Mouse (Mus musculus): ENCODE results near the gene Agfg1.

Agfg1 gene

DNA sequence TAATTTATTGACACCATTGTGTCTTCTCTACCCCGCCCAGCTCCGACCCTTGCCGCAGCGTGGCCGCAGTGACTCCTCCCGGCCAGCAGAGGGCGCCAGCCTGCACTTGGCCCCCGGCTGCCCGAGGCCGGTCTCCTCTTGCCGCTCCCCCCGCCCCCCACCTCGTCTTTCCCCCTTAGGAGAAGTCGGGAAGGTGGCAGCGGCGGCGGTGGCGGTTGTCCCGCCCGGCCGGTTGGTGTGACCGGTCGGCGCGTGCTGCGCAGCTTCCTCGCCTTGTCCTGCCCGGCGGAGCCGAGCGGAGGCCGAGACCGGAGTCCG, at the start of gene Agfg1:
Agfg1 (plus strand) TSS at position 188 of the 318 bp plus-strand sequence.
- DNase-seq, result peak; percentile 87 to 94

- DNase-seq, result no peak
These were observed 48.2 kb upstream of the Agfg1 start for GRCm38 (mm10) chr1:82791105-82791504.

- no peak for DNase-seq
These were observed 47.0 kb upstream of the Agfg1 start for GRCm38 (mm10) chr1:82792238-82792637.

DNA sequence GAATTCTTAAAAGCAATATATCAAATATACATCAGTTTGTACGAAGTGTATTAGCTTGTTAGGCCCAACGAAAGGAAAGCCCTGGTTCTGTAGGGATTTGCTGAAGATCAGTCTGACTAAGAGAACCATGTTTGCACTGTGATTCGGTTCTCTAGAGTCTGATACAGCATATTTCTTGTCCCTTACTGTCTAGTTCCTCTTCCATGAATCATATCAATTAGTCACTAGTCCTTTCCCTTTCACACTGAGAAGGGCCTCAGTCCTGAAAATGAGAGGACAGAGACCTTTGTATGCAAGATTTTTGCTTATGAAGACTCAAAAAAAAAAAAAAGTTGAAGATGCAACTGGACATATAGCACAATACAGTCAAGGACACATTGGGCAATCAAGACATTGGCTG, 46.2 kb upstream of the Agfg1 start:
- DNase-seq, result no peak

GRCm38 (mm10) chr1:82793986-82794385, 45.3 kb upstream of the Agfg1 start:
- no peak for DNase-seq

- DNase-seq, result no peak
These were observed 44.1 kb upstream of the Agfg1 start for GRCm38 (mm10) chr1:82795211-82795610.

DNA sequence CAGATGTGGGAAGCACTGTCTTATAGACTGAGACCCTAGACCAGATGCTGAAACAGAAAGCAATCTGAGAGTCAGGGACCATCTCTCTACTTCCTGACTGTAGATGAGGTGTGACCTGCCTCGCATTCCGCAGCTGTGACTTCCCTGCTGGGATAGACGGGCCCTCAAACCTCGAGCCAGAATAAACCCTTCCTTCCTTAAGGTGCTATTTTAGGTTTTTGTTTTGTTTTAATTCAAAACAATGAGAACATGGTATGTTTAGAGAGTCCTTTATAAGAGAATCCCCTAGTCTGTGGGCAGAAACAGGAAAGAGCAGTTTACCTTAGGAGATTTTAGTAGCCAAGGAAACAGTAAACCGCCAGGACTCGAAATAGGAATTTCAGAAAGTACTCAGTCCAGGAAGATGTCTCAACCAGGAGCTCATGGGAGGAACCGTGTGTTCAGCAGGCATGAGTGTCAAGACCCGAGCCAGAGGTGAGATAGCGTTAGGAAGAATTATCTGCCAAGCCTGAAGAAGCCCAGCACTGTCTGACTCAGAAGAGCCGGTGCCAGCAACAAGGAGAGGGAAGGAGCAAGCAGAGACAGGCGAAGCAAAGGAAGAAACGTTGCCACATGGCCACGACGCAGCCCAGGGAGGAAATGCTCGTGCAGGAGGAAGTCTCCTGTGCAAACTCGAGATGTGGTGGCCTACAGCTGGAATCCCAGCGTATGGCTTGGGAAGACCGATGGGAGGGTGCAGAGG, 43.4 kb upstream of the Agfg1 start:
- no peak for DNase-seq

GRCm38 (mm10) chr1:82797088-82797487, 42.2 kb upstream of the Agfg1 start:
- DNase-seq, result no peak

- no peak for DNase-seq
These were observed 41.0 kb upstream of the Agfg1 start for GRCm38 (mm10) chr1:82798304-82798703.

DNA sequence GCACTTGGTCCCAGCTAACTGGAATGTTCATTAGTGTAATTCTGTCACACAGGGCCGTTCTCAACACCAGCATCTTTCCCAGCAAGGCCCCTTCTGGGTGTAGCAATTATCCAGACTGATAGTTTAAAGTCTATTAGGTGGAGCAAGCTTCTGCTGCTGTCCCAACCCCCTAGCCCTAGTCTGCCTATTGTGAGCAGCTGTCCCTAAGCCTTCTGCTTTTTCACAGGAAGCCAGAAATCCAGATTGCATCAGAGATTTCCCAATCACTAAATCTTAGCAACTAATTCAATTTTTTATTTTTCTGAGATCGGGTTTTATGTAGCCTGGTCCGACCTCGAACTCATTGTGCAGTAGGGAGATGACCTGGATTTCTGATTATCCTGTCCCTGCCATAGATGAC, 40.4 kb upstream of the Agfg1 start:
- DNase-seq, result no peak

DNA sequence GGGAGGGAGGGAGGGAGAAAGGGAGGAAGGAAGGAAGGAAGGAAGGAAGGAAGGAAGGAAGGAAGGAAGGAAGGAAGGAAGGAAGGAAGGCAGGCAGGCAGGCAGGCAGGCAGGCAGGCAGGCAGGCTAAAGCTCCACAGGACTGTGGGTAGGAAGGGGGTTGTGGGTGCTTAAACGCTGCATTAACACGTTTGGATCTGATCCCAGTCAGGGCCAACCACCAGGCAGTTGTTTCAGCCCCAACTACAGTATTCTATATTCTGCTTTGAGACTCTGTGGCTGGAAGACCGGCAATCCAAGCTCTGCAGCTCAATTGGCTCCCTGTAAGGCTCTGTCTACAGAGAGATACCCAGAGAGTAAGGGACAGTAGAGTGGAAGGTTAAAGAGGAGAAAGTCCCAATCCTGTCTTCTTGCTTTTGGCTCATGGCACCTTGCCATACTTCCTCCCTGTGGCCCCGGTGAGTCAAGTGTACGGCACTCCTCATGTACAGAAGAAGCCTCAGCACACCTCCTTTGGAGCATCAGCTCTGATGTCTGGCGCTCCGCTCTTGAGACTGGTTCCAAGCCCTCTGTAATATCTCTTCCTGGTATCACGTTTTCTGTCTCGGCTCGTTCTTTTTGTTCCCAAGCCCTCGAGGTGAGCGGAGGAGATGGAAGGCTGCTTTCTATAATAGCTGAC, 38.0 kb upstream of the Agfg1 start:
- no peak for DNase-seq

DNA sequence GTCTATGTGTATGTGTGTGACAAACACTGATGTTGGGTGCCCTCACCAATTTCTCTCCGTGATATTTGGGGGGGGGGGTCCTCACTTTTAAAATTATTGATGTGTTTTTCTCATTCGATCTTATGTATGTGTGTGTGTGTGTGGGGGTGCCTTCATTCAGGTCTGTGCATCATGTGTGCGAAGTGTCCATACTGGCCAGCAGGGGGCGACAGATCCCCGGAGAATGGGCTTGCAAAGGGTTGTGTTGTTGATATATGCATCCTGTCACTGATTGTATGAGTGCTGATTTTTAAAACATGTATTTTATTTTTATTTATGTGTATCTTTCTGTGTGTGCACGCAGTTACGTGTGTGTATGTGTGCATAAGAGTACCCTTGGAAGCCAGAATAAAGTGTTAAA, 35.7 kb upstream of the Agfg1 start:
- DNase-seq, result no peak

DNA sequence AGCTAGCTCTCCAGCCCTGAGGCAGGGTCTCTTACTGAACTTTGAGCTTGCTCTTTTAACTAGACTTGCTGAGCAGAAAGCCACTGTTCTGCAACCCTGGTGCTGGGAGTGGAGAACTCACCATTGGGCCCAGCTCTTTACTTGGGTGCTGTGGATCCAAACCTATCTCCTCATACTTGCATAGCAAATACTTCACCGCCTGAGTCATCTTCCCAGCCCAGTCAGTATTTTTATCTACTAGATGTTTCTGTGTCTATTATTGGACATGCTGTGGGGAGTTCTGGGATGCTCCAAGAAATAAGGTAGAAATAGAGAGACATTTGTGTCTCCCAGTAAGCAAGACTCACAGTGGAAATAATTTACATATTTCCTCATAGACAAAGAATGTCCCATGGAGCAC, 35.2 kb upstream of the Agfg1 start:
- no peak for DNase-seq

DNA sequence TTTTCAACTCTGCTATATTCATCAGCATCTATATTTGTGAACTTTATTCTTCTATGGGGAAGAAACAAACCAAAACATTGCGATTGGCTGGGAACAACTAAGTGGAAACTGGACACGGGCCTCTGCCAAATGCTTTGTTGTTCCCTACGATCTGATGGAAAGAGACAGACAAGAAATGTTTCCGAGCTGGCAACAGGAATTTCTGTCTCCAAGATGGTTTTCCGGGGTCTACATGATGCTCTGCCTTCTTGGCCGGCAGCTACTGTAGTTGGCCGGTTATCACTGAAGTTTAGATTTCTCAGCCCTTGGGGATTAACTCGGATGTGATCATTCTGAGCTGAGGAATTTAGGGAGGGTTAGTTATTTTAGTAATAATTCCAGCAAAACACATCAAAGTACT, 32.9 kb upstream of the Agfg1 start:
- DNase-seq, result no peak

- DNase-seq, result no peak
These were observed 32.1 kb upstream of the Agfg1 start for GRCm38 (mm10) chr1:82807206-82807605.

GRCm38 (mm10) chr1:82808564-82808963, 30.7 kb upstream of the Agfg1 start:
- no peak for DNase-seq

- DNase-seq, result no peak
These were observed 27.5 kb upstream of the Agfg1 start for GRCm38 (mm10) chr1:82811766-82812165.

DNA sequence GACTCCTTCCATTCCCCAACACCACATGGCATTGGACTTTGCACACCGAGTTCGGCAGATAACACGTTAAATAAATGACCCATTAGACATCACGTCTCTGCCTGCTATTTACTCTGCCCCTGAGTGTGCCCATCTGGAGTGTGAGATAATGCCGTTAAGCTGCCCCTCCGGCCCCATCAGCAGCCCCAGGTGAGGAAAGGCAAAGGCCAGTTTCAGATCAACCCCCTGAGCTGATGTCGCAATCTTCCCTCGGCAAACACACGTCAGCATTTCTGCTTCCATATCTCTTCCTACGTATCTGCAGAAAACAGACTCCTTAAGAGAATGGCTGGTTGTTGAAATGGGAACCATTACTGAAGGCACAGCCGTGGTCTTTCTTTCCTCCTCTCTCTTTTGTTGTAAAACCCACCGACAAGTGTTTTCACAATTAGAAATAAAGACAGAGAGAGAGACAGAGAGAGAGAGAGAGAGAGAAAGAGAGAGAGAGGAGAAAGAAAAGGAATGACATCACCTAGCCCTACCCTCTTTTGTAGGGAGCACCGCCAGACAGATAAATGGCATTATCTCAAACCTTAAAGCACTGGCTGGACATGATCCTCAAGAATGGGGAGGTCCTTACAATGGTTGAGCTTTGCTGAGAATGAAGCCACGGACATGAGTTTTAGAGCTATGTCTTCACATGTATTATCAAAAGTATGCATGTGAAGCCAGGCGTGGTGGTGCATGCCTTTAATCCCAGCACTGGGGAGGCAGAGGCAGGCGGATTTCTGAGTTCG, 23.2 kb upstream of the Agfg1 start:
- DNase-seq, result no peak

DNA sequence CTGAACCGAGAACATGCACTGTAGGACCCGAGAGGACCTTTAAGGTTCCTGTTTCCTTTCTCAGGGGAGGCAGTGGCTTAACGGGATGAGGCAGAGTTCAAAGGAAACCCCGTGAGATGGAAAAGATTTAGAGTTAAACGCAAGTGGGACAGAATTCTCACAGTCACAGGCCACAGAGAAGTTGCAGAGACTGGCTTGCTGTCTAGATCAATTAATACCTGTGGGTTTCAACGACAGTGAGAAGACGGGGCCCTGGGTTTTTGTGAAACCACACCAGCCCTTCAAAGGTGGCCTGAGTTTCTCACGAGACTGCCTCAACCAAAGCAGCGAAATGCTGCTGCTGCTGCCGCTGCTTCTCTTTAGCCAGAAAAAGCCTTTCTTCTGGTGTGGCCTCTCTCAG, 19.9 kb upstream of the Agfg1 start:
- no peak for DNase-seq

- DNase-seq, result no peak
These were observed 19.1 kb upstream of the Agfg1 start for GRCm38 (mm10) chr1:82820179-82820578.

- DNase-seq, result no peak
These were observed 18.6 kb upstream of the Agfg1 start for GRCm38 (mm10) chr1:82820626-82821186.

- no peak for DNase-seq
These were observed 17.4 kb upstream of the Agfg1 start for GRCm38 (mm10) chr1:82821846-82822245.

DNA sequence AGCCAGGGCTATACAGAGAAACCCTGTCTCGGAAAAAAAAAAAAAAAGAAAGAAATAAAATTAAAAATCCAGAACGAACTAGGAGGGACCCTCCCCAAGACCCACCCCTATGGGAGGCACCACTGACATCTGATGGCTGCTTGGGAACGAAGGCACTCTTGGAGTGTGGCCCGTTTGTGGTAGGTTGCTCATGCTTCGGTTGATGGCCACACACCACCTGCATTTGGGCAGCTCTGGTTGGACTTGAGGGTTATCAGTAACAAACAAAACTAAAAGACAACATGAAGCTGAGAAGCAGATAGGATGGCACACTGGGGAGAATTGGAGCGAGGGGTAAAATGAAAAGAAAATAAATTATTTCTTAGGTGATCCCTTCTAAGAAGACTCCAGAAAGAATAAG, 15.1 kb upstream of the Agfg1 start:
- DNase-seq, result no peak

- DNase-seq, result no peak
These were observed 14.0 kb upstream of the Agfg1 start for GRCm38 (mm10) chr1:82825256-82825655.

Measured in spleen, adult 18-20 months (tissue).